Mouse (Mus musculus): Measurements from ENCODE around the gene Prom1.

Prom1 gene

GRCm38 (mm10) chr5:44096996-44097395 is 4.8 kb downstream of the Prom1 start:
- no peak for TF ChIP-seq GATA4 (IDR thresholded peaks at IDR 0.05; ENCODE audit: insufficient replicate concordance, low read length)

GRCm38 (mm10) chr5:44096106-44096505 is 5.7 kb downstream of the Prom1 start:
- no peak for TF ChIP-seq GATA4 (IDR thresholded peaks at IDR 0.05; ENCODE audit: insufficient replicate concordance, low read length)

GRCm38 (mm10) chr5:44095697-44096096 is 6.1 kb downstream of the Prom1 start:
- TF ChIP-seq GATA4 (IDR thresholded peaks at IDR 0.05; ENCODE audit: insufficient replicate concordance, low read length) = no peak

GRCm38 (mm10) chr5:44087034-44087433 is 14.8 kb downstream of the Prom1 start:
- no peak for TF ChIP-seq GATA4 (IDR thresholded peaks at IDR 0.05; ENCODE audit: insufficient replicate concordance, low read length)

DNA sequence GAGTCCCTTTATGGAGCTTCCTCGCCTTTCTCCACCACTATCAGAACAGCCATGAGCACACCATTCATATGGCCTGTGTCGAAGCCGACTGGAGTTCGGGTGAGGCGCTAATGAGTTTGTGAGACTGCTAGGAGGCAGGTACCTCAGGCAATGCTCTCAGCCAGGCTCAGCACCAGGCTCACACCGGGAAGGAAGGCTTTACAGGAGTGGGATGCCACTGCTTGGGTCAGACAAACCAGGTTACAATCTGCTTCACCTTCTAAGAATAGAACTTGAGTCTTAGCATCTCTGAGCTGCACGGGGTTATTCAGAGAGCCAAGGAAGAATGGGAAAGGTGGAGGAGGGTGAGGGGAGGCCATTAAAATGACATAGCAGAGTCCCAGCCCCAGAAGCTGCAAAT is 16.0 kb downstream of the Prom1 start:
- TF ChIP-seq GATA4 (IDR thresholded peaks at IDR 0.05; ENCODE audit: insufficient replicate concordance, low read length) = no peak

- no peak for TF ChIP-seq GATA4 (IDR thresholded peaks at IDR 0.05; ENCODE audit: insufficient replicate concordance, low read length)
Observed at GRCm38 (mm10) chr5:44081108-44081507, 20.7 kb downstream of the Prom1 start.

DNA sequence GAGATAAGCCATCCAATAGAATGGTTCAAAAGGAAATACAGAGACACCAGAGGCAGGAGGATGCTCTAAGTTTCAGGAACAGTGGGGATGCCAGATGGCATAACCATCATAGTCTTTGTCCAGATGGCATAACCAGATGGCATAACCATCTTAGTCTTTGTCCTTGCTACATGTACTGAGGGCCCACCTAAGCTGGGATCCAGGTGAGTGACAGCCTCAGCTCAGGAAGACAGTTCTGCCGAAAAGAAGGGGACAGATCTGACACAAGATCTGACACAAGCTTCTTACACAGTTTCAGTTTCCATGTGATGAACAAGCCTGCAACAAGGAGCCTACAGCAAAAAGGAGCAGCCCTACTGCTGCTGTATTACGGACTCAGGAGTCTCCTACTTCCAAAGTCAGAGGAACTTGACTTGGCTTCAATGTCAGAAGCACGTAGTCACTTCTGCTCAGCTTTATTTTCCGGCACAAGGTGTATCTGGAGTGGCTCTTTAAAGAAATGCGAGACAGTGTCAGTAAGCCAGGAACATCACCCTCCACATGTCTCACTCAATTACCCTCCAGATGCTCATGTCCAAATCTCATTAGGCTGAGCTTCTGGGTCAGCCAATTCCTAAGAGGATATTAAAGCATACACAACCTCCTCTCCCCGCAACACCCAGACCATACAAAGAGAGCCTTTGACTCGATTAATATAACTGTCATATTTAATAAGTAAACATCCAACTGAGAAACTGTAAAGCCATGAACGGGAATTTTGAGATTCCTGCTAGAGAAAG is 21.4 kb downstream of the Prom1 start:
- no peak for TF ChIP-seq GATA4 (IDR thresholded peaks at IDR 0.05; ENCODE audit: insufficient replicate concordance, low read length)

DNA sequence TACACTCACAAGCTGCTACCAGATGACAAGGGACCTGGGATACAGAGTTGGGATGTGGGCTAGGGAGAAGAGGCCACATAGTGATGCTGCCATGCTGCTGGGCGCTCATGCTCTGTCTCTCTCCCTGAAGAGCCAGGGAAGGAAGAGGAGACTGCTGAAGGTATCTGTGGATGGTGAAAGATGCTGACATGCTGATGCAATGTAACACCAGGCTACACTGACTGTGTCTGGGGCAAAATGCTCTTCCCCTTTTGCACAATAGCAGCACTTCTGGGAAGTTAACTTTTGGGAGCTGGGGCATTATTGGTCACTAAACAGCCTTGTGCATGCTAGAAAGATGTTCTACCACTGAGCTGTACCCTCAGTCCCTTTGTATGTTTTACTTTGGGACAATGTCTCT is 26.4 kb downstream of the Prom1 start:
- no peak for TF ChIP-seq GATA4 (IDR thresholded peaks at IDR 0.05; ENCODE audit: insufficient replicate concordance, low read length)

- no peak for TF ChIP-seq GATA4 (IDR thresholded peaks at IDR 0.05; ENCODE audit: insufficient replicate concordance, low read length)
Observed at GRCm38 (mm10) chr5:44073634-44074033, 28.2 kb downstream of the Prom1 start.

- TF ChIP-seq GATA4 (IDR thresholded peaks at IDR 0.05; ENCODE audit: insufficient replicate concordance, low read length) = no peak
Observed at GRCm38 (mm10) chr5:44070529-44071133, 31.2 kb downstream of the Prom1 start.

GRCm38 (mm10) chr5:44058258-44058657 is 43.6 kb downstream of the Prom1 start:
- TF ChIP-seq GATA4 (IDR thresholded peaks at IDR 0.05; ENCODE audit: insufficient replicate concordance, low read length) = no peak

GRCm38 (mm10) chr5:44050213-44050612 is 51.6 kb downstream of the Prom1 start:
- TF ChIP-seq GATA4 (IDR thresholded peaks at IDR 0.05; ENCODE audit: insufficient replicate concordance, low read length) = no peak

DNA sequence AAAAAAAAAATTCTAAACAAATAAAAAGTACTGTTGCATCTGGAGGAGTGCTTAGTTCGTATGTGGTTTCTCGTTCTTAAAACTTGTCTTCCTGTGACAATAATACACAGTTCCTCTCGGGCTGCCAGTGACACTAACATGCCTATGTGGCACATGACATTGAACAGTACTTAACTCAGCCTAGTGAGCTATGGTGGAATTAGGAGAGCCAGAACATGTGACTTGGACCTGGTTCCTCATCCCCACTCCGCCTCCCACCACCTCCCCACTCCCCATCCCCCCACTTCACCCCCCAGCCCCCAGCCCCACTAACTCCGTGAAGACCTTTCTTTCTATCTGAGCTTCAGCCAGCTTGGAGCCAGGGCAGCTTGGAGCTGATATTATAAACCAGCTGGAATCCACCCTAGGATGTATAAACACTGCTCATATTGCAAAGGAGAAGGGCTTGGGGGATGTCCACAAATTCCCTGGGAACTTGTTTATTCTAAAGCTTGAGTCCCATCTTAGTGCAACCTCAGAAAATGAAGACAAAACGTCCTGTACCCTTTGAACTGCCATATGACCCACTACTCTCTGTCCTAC is 52.3 kb downstream of the Prom1 start:
- TF ChIP-seq GATA4 (IDR thresholded peaks at IDR 0.05; ENCODE audit: insufficient replicate concordance, low read length) = no peak

- no peak for TF ChIP-seq GATA4 (IDR thresholded peaks at IDR 0.05; ENCODE audit: insufficient replicate concordance, low read length)
Observed at GRCm38 (mm10) chr5:44048568-44049363, 53.1 kb downstream of the Prom1 start.

- no peak for TF ChIP-seq GATA4 (IDR thresholded peaks at IDR 0.05; ENCODE audit: insufficient replicate concordance, low read length)
Observed at GRCm38 (mm10) chr5:44041725-44042124, 60.1 kb downstream of the Prom1 start.
